In the genomic region with DNA sequence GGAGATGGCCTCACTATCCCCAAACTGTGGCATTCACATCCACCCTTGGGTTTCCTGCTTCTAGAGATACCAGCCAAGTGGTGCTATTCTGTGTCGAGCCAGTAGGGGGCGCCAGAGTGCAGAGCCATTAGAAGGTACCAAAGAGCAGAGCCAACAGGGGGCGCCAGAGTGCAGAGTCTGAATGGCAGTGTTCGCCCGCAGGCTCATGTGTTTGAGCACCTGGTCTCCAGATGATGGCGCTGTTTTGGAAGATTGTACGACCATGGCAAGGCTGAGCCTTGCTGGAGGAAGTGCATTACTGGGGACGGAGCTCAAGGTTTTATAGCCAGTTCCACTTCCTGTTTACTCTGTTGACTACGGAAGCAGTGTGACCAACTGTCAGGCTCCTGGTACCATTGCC, we compare ENCODE assay signal across 10 mouse cellular contexts. TPM values are rescaled to one million over a fixed set of nuclear protein-coding genes. Genes with fewer than 3 reads are reported as not detected.
A peak's percentile ranks its signal among the peaks of the same experiment; 100 is the strongest.
DNase-seq lines count a peak whose midpoint lies in the region; ATAC-seq and TF ChIP-seq lines count a peak whose summit lies in the region.
"Had no signal": no experiment of that assay in that cellular context is flagged by ENCODE, and none has a peak within 500 bp of the region (broad histone marks: within the 10 kb centered on the region; RNA-seq: fewer than 3 reads in every experiment).

No protein-coding gene starts in this region.

- TF ChIP-seq EP300 in liver, postnatal 0 days (IDR thresholded peaks at IDR 0.05; ENCODE audit: low read depth): no peak

- no peaks in the 10 kb centered on the region for H3K9me3 ChIP-seq in hindbrain, postnatal 0 days (ENCODE audit: low read length)
- H3K9me3 ChIP-seq in liver, postnatal 0 days (ENCODE audit: low read length): no peaks in the 10 kb centered on the region
- H3K9me3 ChIP-seq: hindbrain, embryonic 15.5 days had no signal

- no peak overlapping the region for H3K4me2 ChIP-seq in hindbrain, postnatal 0 days (ENCODE audit: low read depth, low read length)
- H3K4me2 ChIP-seq in liver, postnatal 0 days (ENCODE audit: low read depth, low read length): no peak overlapping the region
- H3K4me2 ChIP-seq: hindbrain, embryonic 15.5 days had no signal

- no peaks in the 10 kb centered on the region for H3K4me1 ChIP-seq in hindbrain, postnatal 0 days (ENCODE audit: insufficient read depth, low read length)
- H3K4me1 ChIP-seq in liver, postnatal 0 days (ENCODE audit: insufficient read depth): no peaks in the 10 kb centered on the region

- peak; percentile 20 for DNase-seq in cerebellum, adult 11 months
- DNase-seq in ovary, postnatal 36 days (ENCODE audit: low spot score): peak; percentile 20
- DNase-seq in ovary, postnatal 10 days (ENCODE audit: low spot score): no peak
- peak; percentile 51 for DNase-seq in cerebellum, adult 9-10 months
- DNase-seq in hindbrain, postnatal 0 days (ENCODE audit: low spot score): peak; percentile 77
- peak; percentile 77 for DNase-seq in liver, postnatal 0 days
- DNase-seq in spleen, postnatal 10 days (ENCODE audit: low spot score in 2 of 2): peak; percentile 35 to 66

- no peak overlapping the region for H3K9ac ChIP-seq in hindbrain, postnatal 0 days (replicated peaks; ENCODE audit: low read length)
- no peak overlapping the region for H3K9ac ChIP-seq in liver, postnatal 0 days (replicated peaks)
- H3K9ac ChIP-seq: hindbrain, embryonic 15.5 days had no signal

- no peak; the same call in 1 of the 2 replicates for ATAC-seq in cerebellum, adult (ENCODE audit: insufficient number of reproducible peaks, low FRiP score, low TSS enrichment)
- ATAC-seq in hindbrain, postnatal 0 days: no peak
- no peak for ATAC-seq in liver, postnatal 0 days

- no peaks in the 10 kb centered on the region for H3K36me3 ChIP-seq in hindbrain, postnatal 0 days (ENCODE audit: insufficient read depth, low read length)
- no peaks in the 10 kb centered on the region for H3K36me3 ChIP-seq in liver, postnatal 0 days (replicated peaks; ENCODE audit: insufficient read depth, low read length)
- H3K36me3 ChIP-seq: hindbrain, embryonic 15.5 days had no signal

- no peak overlapping the region for H3K4me3 ChIP-seq in hindbrain, postnatal 0 days (ENCODE audit: low read length)
- no peak overlapping the region for H3K4me3 ChIP-seq in liver, postnatal 0 days (ENCODE audit: low read depth, low read length)
- H3K4me3 ChIP-seq: hindbrain, embryonic 15.5 days had no signal

- TF ChIP-seq CTCF in hindbrain, postnatal 0 days (IDR thresholded peaks at IDR 0.05; ENCODE audit: low read depth): peak; percentile 93
- peak; percentile 97 for TF ChIP-seq CTCF in liver, postnatal 0 days (IDR thresholded peaks at IDR 0.05; ENCODE audit: low read depth)

- no peaks in the 10 kb centered on the region; the same call in 1 of the 2 replicates for H3K27me3 ChIP-seq in hindbrain, postnatal 0 days (ENCODE audit: insufficient read depth, low read length)
- H3K27me3 ChIP-seq in liver, postnatal 0 days (ENCODE audit: insufficient read depth, low read length): no peaks in the 10 kb centered on the region
- H3K27me3 ChIP-seq: hindbrain, embryonic 15.5 days had no signal

- H3K27ac ChIP-seq in hindbrain, postnatal 0 days: no peak overlapping the region
- H3K27ac ChIP-seq in liver, postnatal 0 days (ENCODE audit: low read depth): no peak overlapping the region
- H3K27ac ChIP-seq: hindbrain, embryonic 15.5 days had no signal

- 46% methylated on average over 9 of the region's 9 CpGs for WGBS in hindbrain, postnatal 0 days
- WGBS in liver, postnatal 0 days (ENCODE audit: insufficient replicate concordance): 18% methylated on average over 9 of the region's 9 CpGs

RNA-seq across cellular contexts. Expression of gene Tmem233, which starts 33.5 kb away (rescaled TPM):
- not detected in 2 replicates for total RNA-seq in hindbrain, postnatal 0 days (2014; rRNA removed)
- polyA plus RNA-seq in hindbrain, postnatal 0 days (2015; fragmentation: Nextera tagmentation; extraction: Ambion mirVana): not detected in 2 replicates
- polyA plus RNA-seq in liver, postnatal 0 days (2015; fragmentation: Nextera tagmentation; extraction: Ambion mirVana): not detected in 2 replicates
- total RNA-seq: neutrophil, adult 5-6 weeks had no signal
- polyA plus RNA-seq: hindbrain, embryonic 15.5 days had no signal
